Mouse (Mus musculus) gastrocnemius, adult 18-20 months (tissue): Measurements from ENCODE around the gene Zfp593. TPM values are rescaled to one million over a fixed set of nuclear protein-coding genes. Genes with fewer than 3 reads are reported as not detected.

Experiments
- DNase-seq: peaks from one replicate; pipeline ENCODE4 v3.0.0; 2021; ENCODE audit warnings: low spot score
- total RNA-seq, 2 experiments: library from RNA; stranded (reverse); gene quantifications; 2 replicates each; pipeline ENCODE4 v1.2.3; 2021

Gene Zfp593
- total RNA-seq, 2 experiments from 2014 or later, result 4.7 to 5.7 TPM

DNA sequence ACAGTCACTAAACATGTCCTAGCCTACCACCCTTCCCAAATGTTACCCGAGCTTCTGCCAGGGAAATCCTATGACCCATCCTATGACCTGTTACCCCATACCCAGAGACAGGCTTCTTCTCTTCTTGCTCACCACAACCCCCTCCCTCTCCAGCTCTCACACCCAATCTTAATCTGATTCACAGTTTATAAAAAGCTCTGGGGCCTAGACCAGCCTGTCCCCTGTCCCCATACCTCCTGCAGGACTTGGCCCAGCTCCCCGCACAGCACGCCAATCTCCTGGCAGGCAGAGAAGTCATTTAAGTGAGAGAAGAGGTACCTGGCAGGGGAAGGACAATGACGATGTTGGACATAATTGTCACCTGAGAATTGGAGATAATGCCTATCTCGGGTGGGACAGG is 10.5 kb downstream of the Zfp593 start:
- peak; percentile 85 for DNase-seq

DNA sequence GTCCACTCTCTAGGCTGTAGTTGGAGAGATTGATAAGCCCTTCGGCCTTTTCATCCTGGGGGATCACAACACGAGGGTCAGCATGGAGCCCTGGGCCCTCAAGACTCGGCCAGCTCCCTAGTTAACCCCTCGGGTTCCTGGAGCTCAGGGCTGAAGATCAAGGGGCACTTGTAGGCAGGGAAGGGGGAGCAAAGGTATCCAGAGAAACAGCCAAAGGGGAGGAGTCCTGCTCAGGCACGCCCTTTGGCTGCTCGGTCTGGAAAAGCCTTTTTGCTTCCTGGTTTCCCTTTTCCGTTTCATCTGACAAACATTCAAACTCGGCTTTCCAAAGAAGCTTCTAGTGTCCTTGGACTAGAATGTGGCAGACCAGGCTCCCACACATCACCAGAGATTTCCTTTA is 15.0 kb downstream of the Zfp593 start:
- DNase-seq, result no peak

DNA sequence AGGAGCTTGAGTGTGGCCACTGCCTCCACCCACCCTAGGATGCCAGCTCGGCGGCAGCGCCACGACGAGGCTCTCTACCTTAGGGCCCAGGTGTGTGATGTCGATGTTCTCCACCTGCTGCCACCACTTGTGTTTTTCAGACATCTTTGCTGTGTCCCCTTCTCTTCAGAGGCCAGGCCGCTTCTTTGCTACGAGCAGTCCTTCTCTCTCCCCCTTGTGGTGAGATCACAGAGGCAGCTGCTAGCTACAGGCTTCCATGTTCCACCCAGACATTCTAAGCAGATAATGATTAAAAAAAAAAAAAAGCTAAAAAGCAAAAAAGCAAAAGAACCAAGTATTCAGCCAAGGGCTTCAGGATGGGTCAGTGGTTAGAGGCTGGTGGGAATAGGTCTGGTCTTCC is 18.2 kb downstream of the Zfp593 start, which contains the start of gene Catsper4:
Gene Catsper4, minus strand, starts transcription at position 190 of the 400 bp plus-strand sequence.
- DNase-seq, result no peak

DNA sequence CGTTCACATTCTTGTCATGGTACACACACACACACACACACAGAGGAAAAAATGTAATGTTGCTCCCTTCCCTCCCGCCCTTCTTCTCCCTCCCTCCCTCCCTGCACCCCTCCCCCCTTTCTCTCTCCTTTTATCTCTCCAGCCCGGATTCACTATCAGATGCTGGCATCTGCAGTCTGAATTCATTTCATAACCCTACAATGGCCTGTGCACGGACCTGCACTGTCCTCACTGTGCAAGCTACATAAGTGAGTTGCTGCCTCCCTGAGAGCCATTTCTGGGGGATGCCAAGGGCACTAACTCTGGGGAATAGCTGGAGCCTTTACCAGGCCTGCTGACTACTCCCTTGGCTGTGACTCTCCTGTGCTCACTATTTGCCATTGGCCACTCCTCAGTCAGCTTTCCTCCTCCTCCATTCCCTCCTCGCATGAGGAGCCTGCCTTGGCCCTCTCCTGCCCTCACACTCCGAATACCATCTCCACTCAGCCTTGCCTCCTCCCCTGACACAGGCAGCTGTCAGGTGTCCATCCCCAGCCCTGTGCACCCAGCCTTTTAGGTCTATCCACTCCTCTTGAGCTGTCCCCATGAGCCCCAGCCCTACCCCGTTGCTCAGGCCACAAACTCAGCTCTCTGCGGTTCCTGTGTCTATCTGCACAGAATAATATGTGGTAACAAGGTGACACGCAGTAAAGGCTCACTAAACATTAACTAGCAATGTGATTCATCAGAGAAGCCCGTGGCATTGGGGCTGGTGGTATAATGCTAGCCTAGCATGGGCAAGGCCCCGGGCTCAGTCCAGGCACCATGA is 22.4 kb downstream of the Zfp593 start:
- no peak for DNase-seq

DNA sequence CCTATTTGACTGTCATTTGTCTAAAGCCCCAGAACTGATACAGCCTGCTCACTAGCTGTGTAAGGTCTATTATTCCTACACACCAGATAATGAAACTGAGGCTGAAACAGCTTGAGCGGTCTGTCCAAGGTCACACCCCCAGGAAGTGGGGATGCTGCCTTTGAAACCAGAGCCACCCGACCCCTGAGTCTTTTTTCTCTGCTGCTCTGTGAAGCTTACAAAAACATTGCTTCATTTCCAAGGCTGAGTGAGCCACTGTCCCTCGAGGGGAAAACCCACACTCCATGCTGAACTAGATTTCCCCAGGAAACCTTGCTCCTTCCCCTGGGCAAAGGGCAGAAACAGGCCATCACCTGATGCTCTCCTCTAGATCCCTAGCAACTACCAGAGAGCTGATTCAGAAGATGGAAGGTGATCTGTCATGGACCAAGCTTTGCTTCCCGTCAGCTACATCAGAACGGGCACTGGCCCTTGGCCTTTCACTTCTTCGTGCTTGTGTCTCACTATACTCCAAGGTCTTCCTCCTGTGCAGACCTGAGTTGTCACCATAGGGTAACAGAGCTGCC is 38.8 kb downstream of the Zfp593 start:
- DNase-seq, result no peak

DNA sequence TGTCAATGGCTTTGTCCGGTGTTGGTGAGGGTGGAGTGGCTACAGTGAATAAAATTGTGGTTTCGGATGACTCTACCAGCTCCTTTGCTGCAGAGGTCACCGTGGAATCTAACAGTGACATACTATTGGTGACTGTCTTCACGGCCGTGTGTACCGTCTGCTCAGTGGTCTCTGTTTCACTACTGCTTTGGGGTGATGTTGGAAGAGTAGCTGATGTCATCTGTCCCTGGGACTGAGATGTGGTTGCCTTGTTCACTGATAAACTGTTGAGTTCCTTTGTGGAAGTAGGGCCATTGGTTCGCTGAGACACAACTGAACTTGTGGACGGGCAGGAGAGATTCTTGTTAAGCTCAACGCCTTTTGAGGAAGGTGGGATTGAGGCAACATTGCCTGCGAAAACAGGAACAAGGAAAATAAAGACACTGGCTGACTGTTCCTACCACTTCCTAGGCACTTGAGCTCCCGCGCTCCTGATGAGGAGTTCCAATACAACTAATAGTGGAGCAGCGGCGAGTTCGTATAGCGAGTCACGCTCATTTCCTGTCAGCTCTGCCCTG is 42.0 kb downstream of the Zfp593 start:
- no peak for DNase-seq

DNA sequence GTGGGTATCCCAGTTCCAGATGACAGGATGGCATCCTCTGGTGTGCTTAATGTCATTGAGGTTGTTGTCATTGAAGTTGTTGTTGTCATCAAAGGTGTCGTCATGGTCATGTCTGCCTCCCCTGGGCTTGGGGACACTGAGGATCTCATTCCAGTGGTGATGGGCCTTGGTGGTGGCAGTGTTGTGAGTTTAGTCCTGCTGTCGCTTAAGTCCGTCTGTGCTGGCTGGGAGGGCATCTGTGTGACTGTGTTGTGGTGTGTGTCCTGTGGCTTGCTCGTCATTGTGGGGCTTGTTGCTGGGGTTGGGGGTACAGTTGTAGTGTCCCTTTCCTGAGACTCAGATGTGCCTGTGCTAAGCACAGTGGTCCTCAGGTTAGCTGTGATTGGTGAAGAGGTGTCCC is 42.5 kb downstream of the Zfp593 start, which contains the start of gene Gm7534:
Gene Gm7534, minus strand, starts transcription at position 101 of the 400 bp plus-strand sequence.
- DNase-seq, result no peak

DNA sequence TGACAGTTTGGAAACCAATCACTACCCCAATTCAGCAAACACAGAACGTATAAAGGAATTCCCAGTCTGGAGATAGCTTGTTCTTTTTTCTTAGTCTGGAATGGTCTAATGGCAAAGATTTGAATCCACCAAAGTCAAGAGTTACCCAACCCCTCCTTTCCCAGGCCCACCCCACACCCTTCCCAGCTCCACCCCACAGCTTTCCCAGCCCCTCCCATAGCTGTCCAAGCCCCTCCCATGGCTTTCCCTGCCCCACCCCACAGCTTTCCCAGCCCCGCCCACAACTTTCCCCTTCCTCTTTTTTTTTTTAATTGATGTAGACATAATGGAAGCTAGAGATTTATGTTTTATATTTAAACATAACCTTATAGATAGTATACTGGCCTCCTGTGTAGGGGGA is 46.0 kb downstream of the Zfp593 start:
- no peak for DNase-seq

Other genes starting within 250 kb of the Zfp593 start
- 1 to 10 TPM; 8.6 to 9.7 TPM for gene Dhdds, start 244.7 kb downstream of the Zfp593 start, total RNA-seq
- under 1 TPM; 0.30 to 0.43 TPM for gene Lin28a, start 226.8 kb downstream of the Zfp593 start, total RNA-seq
- not detected for gene Zfp683, start 191.8 kb downstream of the Zfp593 start, total RNA-seq
- gene Crybg2, start 184.8 kb downstream of the Zfp593 start, total RNA-seq, result under 1 TPM in 1 of 2 experiments, not detected in 1; 0.07 TPM
- gene Cd52, start 150.5 kb downstream of the Zfp593 start, total RNA-seq, result under 1 TPM; 0.84 to 1.00 TPM
- gene Ubxn11, start 143.0 kb downstream of the Zfp593 start, total RNA-seq, result 1 to 10 TPM; 1.3 to 1.6 TPM
- gene Sh3bgrl3, start 116.8 kb downstream of the Zfp593 start, total RNA-seq, result 10 to 100 TPM; 14.1 to 19.8 TPM
- gene Cep85, start 58.5 kb downstream of the Zfp593 start, total RNA-seq, result 10 to 100 TPM; 58.4 to 80.2 TPM
- gene Gm7534, start 42.6 kb downstream of the Zfp593 start, total RNA-seq, result not detected
- gene Catsper4, start 18.2 kb downstream of the Zfp593 start, total RNA-seq, result 1 to 10 TPM in 1 of 2 experiments, under 1 TPM in 1; 0.84 to 2.9 TPM
- 10 to 100 TPM; 44.4 to 65.0 TPM for gene Cnksr1, start 7.2 kb downstream of the Zfp593 start, total RNA-seq
- gene E130218I03Rik, start 1.9 kb downstream of the Zfp593 start, total RNA-seq, result under 1 TPM; 0.69 to 0.73 TPM
- not detected for gene Gm30191, start 1.3 kb upstream of the Zfp593 start, total RNA-seq
- gene Grrp1, start 8.5 kb upstream of the Zfp593 start, total RNA-seq, result 1 to 10 TPM; 2.9 to 3.1 TPM
- 1 to 10 TPM; 3.9 to 5.7 TPM for gene Pdik1l, start 42.3 kb upstream of the Zfp593 start, total RNA-seq
- gene Trim63, start 69.5 kb upstream of the Zfp593 start, total RNA-seq, result 100 to 1,000 TPM; 322 to 461 TPM
- 10 to 100 TPM in 1 of 2 experiments, 1 to 10 TPM in 1; 5.4 to 12.7 TPM for gene Slc30a2, start 97.6 kb upstream of the Zfp593 start, total RNA-seq
- gene Extl1, start 138.3 kb upstream of the Zfp593 start, total RNA-seq, result 10 to 100 TPM; 25.5 to 31.9 TPM
- 1 to 10 TPM; 2.5 to 2.6 TPM for gene Pafah2, start 150.7 kb upstream of the Zfp593 start, total RNA-seq
- gene Stmn1, start 222.7 kb upstream of the Zfp593 start, total RNA-seq, result 1 to 10 TPM; 2.5 to 3.5 TPM